ENCODE assay signal across 17 mouse cellular contexts in genomic region chr5:30287106-30287882, GRCm38 (mm10). TPM values are rescaled to one million over a fixed set of nuclear protein-coding genes. Genes with fewer than 3 reads are reported as not detected.
DNase-seq lines count a peak whose midpoint lies in the region; ATAC-seq and TF ChIP-seq lines count a peak whose summit lies in the region.
"Had no signal": no experiment of that assay in that cellular context is flagged by ENCODE, and none has a peak within 500 bp of the region (broad histone marks: within the 10 kb centered on the region; RNA-seq: fewer than 3 reads in every experiment).

No protein-coding gene starts in this region.

- peaks cover 6% of the 10 kb centered on the region for H3K27me3 ChIP-seq in liver, embryonic 12.5 days (replicated peaks)
- H3K27me3 ChIP-seq in small intestine, adult 2 months (ENCODE audit: control insufficient read depth, insufficient read depth, low read length) = no peaks in the 10 kb centered on the region
- no peaks in the 10 kb centered on the region for H3K27me3 ChIP-seq in thymus, adult 2 months (ENCODE audit: control insufficient read depth, insufficient read depth, low read length)
- H3K27me3 ChIP-seq: hindbrain, embryonic 13.5 days; limb, embryonic 15.5 days; midbrain, embryonic 15.5 days had no signal

- no peak overlapping the region for H3K9ac ChIP-seq in liver, embryonic 12.5 days
- H3K9ac ChIP-seq: hindbrain, embryonic 13.5 days; limb, embryonic 15.5 days; midbrain, embryonic 15.5 days had no signal

- H3K4me1 ChIP-seq in liver, embryonic 12.5 days = peaks cover 28% of the 10 kb centered on the region
- peaks cover 21% of the 10 kb centered on the region for H3K4me1 ChIP-seq in small intestine, adult 2 months (ENCODE audit: control insufficient read depth, insufficient read depth, insufficient read length, low read length)
- H3K4me1 ChIP-seq in thymus, adult 2 months (replicated peaks; ENCODE audit: control insufficient read depth, insufficient read depth, low read length) = no peaks in the 10 kb centered on the region
- H3K4me1 ChIP-seq: hindbrain, embryonic 13.5 days; limb, embryonic 15.5 days; midbrain, embryonic 15.5 days had no signal

- no peaks in the 10 kb centered on the region for H3K36me3 ChIP-seq in liver, embryonic 12.5 days
- no peaks in the 10 kb centered on the region for H3K36me3 ChIP-seq in small intestine, adult 2 months (ENCODE audit: control insufficient read depth, insufficient read depth, low read length)
- H3K36me3 ChIP-seq in thymus, adult 2 months (ENCODE audit: control insufficient read depth, insufficient read depth, low read length) = no peaks in the 10 kb centered on the region
- H3K36me3 ChIP-seq: G1E; hindbrain, embryonic 13.5 days; limb, embryonic 15.5 days; midbrain, embryonic 15.5 days had no signal

- WGBS in liver, embryonic 12.5 days (ENCODE audit: insufficient replicate concordance) = 40% methylated on average over 9 of the region's 9 CpGs
- 34% methylated on average over 9 of the region's 9 CpGs for WGBS in small intestine, adult 2 months
- WGBS in thymus, adult 2 months = 93% methylated on average over 9 of the region's 9 CpGs

- H3K27ac ChIP-seq in liver, embryonic 12.5 days = peak overlapping the region; percentile 70
- peak overlapping the region; percentile 96 for H3K27ac ChIP-seq in small intestine, adult 2 months (ENCODE audit: insufficient read depth, low read depth, low read length)
- no peak overlapping the region for H3K27ac ChIP-seq in thymus, adult 2 months (ENCODE audit: control insufficient read depth, insufficient read depth, low read length)
- H3K27ac ChIP-seq: hindbrain, embryonic 13.5 days; limb, embryonic 15.5 days; midbrain, embryonic 15.5 days had no signal

- peak; percentile 93 for ATAC-seq in liver, embryonic 12.5 days
- ATAC-seq: midbrain, embryonic 15.5 days had no signal

- TF ChIP-seq CTCF in small intestine, adult 2 months (IDR thresholded peaks at IDR 0.05; ENCODE audit: extremely low read depth, insufficient read length, insufficient replicate concordance, low read depth, low read length) = no peak
- no peak for TF ChIP-seq CTCF in thymus, adult 2 months (IDR thresholded peaks at IDR 0.05; ENCODE audit: borderline replicate concordance, control insufficient read depth, extremely low read depth, insufficient read depth, low read length, poor library complexity)

- peak overlapping the region; percentile 41 for H3K4me2 ChIP-seq in liver, embryonic 12.5 days
- H3K4me2 ChIP-seq: hindbrain, embryonic 13.5 days; limb, embryonic 15.5 days; midbrain, embryonic 15.5 days had no signal

- TF ChIP-seq POLR2A in small intestine, adult 2 months (IDR thresholded peaks at IDR 0.05; ENCODE audit: low read depth, low read length) = no peak
- no peak for TF ChIP-seq POLR2A in thymus, adult 2 months (IDR thresholded peaks at IDR 0.05; ENCODE audit: control insufficient read depth, extremely low read depth, insufficient read depth, low read length, poor library complexity)

- peak; percentile 26 for DNase-seq in MEL-GATA-1-ER (ENCODE audit: extremely low read depth, low read depth)
- peak; percentile 52 for DNase-seq in c-Kit-positive CD71-positive TER-119-negative erythroid progenitor cells, embryonic 14.5 days (ENCODE audit: low read depth)
- no peak for DNase-seq in right cerebral cortex, postnatal 25 days
- DNase-seq in thymus, adult 2 months = no peak
- DNase-seq in kidney, postnatal 36 days = no peak
- DNase-seq: adrenal gland, postnatal 10 days; cerebellum, adult 2 months; gastrocnemius, postnatal 25 days; kidney, adult 11 months; spleen, adult 18-20 months; thymus, postnatal 25 days had no signal

- H3K9me3 ChIP-seq in liver, embryonic 12.5 days (replicated peaks) = peaks cover 10% of the 10 kb centered on the region; the same call in 1 of the 2 replicates
- H3K9me3 ChIP-seq: limb, embryonic 15.5 days had no signal

- H3K4me3 ChIP-seq in liver, embryonic 12.5 days = no peak overlapping the region
- H3K4me3 ChIP-seq in small intestine, adult 2 months (ENCODE audit: low read depth, low read length) = no peak overlapping the region
- no peak overlapping the region for H3K4me3 ChIP-seq in thymus, adult 2 months (ENCODE audit: control insufficient read depth, insufficient read depth, low read length)
- H3K4me3 ChIP-seq: hindbrain, embryonic 13.5 days; limb, embryonic 15.5 days; midbrain, embryonic 15.5 days had no signal

RNA-seq across cellular contexts. Expression of gene Drc1, which starts 6.1 kb away (rescaled TPM):
- polyA plus RNA-seq in liver, embryonic 12.5 days (2016; fragmentation: Nextera tagmentation; extraction: Ambion mirVana) = 1.6 and 1.7 TPM in 2 replicates
- 0.11 and 0.28 TPM in 2 replicates for polyA plus RNA-seq in small intestine, adult 2 months (2012; rRNA removed)
- polyA plus RNA-seq in thymus, adult 2 months (2012; rRNA removed) = 1.1 and 1.4 TPM in 2 replicates
- polyA plus RNA-seq: G1E had no signal

RNA-seq across cellular contexts. Expression of gene Selenoi, which starts 54.9 kb away (rescaled TPM):
- 20.2 and 22.0 TPM in 2 replicates for polyA plus RNA-seq in liver, embryonic 12.5 days (2016; fragmentation: Nextera tagmentation; extraction: Ambion mirVana)
- polyA plus RNA-seq in small intestine, adult 2 months (2012; rRNA removed) = 36.4 and 107 TPM in 2 replicates
- polyA plus RNA-seq in thymus, adult 2 months (2012; rRNA removed) = 32.2 and 33.4 TPM in 2 replicates

Comparison
In these comparisons a context has a peak if more than half of its experiments do, and no peak if none do; other contexts are left out.
1. DNase-seq: peak in MEL-GATA-1-ER (single experiment) and c-Kit-positive CD71-positive TER-119-negative erythroid progenitor cells, embryonic 14.5 days (single experiment); none in right cerebral cortex, postnatal 25 days (single experiment), thymus, adult 2 months (single experiment) and kidney, postnatal 36 days (0 of 2).